Mouse (Mus musculus) frontal cortex, postnatal 10 days (tissue): ENCODE measurements around the gene Nudt14.

Experiments
- DNase-seq, 2 experiments: peaks; one replicate each; pipeline ENCODE4 v3.0.0; 2022; ENCODE audit warnings: low spot score in 2 of 2, mixed read lengths in 1 of 2

Gene Nudt14

DNA sequence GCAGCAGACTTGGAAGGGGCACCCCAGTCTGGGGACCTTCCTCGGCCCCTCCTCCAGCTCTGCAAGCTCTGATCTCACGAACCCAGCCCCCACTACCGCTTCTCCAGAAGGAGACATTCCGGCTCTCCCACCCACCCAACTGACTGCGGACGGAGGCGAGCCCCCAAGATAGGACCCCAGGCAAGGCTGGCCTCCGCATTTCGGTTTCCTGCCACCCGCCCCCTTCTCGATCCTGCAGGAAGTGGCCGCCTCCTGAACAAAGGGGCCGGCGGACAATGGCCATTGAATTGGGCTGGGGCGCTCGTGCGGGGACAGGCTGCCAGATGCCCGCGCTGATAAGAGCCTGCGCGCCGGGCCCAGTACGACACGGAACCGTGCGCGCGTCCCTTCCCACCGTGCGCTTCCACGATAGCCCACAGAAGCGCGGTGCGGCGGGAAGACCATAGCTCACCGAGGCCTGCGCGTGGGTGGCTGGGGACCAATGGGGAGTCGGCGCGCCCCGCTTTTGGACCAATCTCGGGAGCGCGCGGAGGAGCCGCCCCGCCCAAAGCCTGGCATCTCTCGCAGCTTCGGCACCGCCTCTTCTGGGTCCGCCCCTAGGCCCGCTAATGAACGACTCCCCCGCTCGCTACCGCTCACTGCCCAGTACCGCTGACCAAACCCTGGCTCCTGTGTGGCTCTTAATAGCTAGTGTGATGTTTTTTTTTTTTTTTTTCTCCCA lies 8.3 kb upstream of the Nudt14 start:
- DNase-seq = peak; percentile 87 to 92

- DNase-seq = no peak
Observed at GRCm38 (mm10) chr12:112947307-112947706, 5.4 kb upstream of the Nudt14 start.

GRCm38 (mm10) chr12:112943669-112944068 lies 1.7 kb upstream of the Nudt14 start:
- DNase-seq = no peak

DNA sequence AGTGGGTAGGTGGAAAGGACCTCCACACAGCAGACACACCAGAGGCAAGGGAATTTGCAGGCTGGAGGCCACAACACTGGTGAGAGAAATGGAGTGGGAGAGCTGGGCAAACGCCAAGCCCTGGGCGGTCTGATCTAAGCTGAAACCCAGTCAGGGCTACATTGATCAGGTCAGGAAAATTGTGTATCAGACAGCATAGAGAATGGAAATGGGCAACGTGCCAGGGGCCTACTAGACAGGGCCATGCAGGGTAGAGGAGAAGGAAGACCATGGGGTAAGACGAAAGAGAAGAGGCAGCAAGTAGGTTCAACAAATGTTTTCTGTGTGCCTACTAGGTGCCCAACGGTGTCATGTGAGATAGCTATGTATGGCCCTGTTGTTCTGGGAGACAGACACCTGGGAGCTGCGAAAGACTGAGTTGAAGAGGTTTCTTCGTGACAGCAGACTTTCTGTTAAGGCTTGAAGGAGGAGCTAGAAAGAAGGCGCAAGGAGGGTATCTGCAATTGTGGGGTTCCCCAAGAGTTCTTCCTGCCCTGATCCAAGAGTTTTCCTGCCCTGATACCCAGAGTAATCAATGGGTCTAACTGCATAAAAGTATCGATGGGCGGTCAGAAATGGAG lies 658 bp downstream of the Nudt14 start:
- DNase-seq = no peak

DNA sequence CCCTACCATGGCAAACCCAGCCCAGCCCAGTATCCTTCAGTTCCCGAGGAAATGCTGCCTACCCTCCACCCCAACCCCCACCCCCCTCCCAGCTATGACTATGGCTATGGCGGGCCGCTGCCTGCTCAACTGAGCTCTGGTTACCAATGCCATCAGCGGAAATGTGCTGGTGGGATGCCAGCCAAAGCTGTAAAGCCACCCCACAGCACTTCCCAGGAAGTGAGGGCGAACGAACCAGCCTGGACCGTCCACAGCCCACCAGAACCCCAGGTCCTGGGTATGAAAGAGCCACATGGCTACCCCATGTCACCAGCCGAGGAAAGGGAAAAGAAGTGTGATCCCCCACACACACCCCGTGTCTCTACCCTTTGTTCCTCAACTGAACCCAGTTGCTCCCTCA lies 1.2 kb downstream of the Nudt14 start:
- no peak for DNase-seq

GRCm38 (mm10) chr12:112940238-112940637 lies 1.7 kb downstream of the Nudt14 start:
- DNase-seq = no peak

- DNase-seq = no peak
Observed at GRCm38 (mm10) chr12:112938873-112939565, 2.9 kb downstream of the Nudt14 start.

- DNase-seq = no peak
Observed at GRCm38 (mm10) chr12:112938366-112938765, 3.6 kb downstream of the Nudt14 start.

- no peak for DNase-seq
Observed at GRCm38 (mm10) chr12:112937906-112938305, 4.0 kb downstream of the Nudt14 start.

- no peak for DNase-seq
Observed at GRCm38 (mm10) chr12:112932647-112933046, 9.3 kb downstream of the Nudt14 start.

GRCm38 (mm10) chr12:112929562-112930352 lies 12.2 kb downstream of the Nudt14 start, which contains the start of gene Jag2:
Gene Jag2, minus strand, starts transcription at chr12:112929776.
- peak; percentile 59 to 75 for DNase-seq

- DNase-seq = peak; percentile 62 to 67
Observed at GRCm38 (mm10) chr12:112928401-112929241, 13.3 kb downstream of the Nudt14 start.

GRCm38 (mm10) chr12:112927265-112927664 lies 14.7 kb downstream of the Nudt14 start:
- no peak for DNase-seq

- no peak for DNase-seq
Observed at GRCm38 (mm10) chr12:112925950-112926349, 16.0 kb downstream of the Nudt14 start.

DNA sequence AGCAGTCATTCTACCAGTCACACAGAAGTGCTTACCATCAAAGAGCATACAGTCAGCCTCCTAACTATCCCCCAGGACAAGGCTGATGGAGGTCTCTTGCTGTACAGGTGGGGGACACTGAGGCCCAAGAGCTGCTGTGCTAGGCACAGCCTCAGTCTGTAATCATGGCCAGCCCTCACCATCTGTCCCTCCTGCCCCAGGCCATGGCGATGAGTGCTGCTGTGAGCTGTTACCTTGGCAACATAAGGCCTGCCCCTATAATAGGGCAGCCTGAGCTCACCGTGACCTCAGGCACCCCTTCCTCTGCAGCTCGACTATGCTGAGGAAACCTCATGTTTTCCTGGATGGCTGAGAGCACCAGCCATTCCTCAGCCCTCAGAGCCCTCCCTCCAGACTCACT lies 19.4 kb downstream of the Nudt14 start:
- no peak for DNase-seq

DNA sequence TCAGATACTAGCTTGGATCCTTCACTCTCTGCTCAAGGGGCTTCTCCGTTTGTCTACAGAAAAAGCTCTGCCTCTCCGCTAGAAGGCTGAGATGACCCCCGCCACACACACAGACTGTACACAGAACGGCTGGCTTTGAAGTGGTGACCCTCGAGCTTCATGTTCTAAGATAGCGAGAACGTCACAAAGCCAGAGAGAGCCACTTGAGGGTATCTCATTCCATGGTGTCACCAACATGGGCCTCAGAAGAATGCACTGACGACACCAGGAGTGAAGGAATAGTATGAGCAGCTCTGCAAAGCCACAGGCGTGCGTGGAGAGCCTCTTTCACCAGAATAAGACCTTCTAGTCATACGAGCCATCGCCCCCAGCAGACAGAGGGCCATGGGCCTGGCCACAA lies 20.4 kb downstream of the Nudt14 start:
- no peak for DNase-seq

DNA sequence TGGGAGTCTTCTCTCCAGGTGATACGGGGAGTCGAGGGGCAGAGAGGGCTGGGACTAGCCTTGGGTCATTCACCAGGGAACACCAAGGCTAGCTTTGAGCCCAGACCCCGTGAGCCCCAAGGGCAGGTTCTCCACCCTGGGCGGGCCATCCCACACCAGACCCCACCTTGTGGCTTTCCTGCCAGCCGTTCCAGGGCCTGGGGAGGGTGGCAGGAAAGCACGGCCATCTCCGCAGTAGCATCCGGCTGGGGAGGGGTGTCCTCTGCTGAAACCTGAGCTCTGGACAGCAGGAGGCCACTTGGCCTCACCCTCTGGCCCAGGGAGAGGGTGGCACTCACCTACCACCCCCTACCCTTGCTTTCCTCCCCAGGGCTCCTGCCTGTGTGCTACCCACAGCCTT lies 24.0 kb downstream of the Nudt14 start:
- DNase-seq = no peak

DNA sequence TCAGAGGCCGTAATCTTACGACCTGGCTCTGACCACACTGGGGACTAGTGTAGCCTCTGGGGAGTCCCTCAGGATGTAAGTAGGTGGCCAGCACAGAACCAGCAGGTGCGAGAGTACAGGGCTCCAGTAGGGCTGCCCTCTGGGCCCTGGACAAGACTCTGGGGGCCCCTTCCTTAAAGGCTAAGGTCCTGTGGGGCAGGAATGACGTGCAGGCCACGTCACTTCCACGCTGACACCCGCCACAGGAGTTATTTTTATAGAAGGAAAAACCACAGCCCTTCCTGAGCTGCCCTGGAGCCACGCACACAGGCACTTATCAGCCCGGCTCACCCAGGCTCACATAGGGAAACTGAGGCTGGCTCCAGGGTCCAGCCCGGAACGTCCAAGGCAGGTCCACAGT lies 24.4 kb downstream of the Nudt14 start:
- DNase-seq = no peak

DNA sequence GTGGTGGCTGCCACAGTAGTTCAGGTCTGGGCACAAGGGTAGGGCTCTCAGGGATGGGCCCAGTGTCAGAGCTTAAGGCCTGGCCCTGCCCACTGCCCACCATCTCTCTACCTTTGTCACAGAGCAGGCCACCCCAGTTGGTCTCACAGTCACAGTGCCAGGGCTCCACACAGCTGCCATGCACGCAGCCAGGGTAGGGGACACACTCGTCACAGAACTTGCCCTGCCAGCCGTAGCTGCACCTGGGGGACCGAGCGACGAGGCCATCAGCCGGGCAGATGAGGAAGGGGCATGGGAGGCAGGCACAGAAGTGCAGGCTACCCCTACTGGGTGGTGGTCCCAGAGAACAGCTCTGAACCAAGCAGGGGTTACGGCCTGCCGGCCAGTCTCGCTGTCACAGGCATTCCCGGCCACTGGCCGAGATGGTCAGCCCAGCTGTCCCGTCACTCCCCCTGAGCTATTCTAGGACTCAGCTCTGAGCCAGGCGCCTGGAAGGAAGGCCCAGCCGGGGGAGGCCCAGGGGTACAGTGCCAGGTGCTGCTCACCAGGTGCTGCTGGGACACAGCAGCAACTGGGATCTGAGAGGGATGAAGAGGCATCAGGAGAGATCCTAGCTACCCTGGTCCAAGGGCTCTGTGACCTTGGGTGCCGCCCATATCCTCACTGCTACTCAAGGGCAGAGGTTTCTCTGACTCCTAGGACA lies 25.1 kb downstream of the Nudt14 start:
- no peak for DNase-seq

DNA sequence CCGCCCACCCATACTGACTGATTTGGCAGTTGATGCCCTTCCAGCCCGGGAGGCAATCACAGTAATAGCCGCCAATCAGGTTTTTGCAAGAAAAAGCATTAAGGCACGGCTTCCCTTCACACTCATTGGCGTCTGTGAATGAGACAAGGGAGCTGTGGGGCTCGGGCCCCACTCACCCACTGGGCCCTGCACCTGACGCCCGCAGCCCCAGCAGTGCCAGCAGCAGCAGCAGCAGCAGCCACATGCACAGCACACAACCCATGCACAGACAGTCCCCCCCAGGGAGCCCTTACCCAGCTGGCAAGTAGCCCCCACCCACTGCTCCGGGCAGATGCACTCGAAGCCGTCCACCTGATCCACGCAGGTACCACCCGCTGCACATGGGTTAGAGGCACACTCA lies 26.3 kb downstream of the Nudt14 start:
- no peak for DNase-seq

GRCm38 (mm10) chr12:112914527-112914926 lies 27.4 kb downstream of the Nudt14 start:
- no peak for DNase-seq
